Mouse (Mus musculus): ENCODE results near the gene Sit1.

Sit1 gene

GRCm38 (mm10) chr4:43466872-43467271 lies 16.7 kb downstream of the Sit1 start:
- no peak for DNase-seq

GRCm38 (mm10) chr4:43465935-43466334 lies 17.6 kb downstream of the Sit1 start:
- no peak for DNase-seq

GRCm38 (mm10) chr4:43463102-43463501 lies 20.4 kb downstream of the Sit1 start:
- DNase-seq, result no peak

- DNase-seq, result no peak
Measured at GRCm38 (mm10) chr4:43457124-43457523, 26.4 kb downstream of the Sit1 start.

GRCm38 (mm10) chr4:43456470-43456869 lies 27.1 kb downstream of the Sit1 start:
- no peak for DNase-seq

GRCm38 (mm10) chr4:43454041-43454836 lies 29.3 kb downstream of the Sit1 start, which contains the start of gene Cd72:
Gene Cd72, minus strand, starts transcription at chr4:43454628.
- DNase-seq, result no peak

- DNase-seq, result no peak
Measured at GRCm38 (mm10) chr4:43453413-43453812, 30.1 kb downstream of the Sit1 start.

- DNase-seq, result no peak
Measured at GRCm38 (mm10) chr4:43452315-43452714, 31.2 kb downstream of the Sit1 start.

GRCm38 (mm10) chr4:43448554-43448953 lies 35.0 kb downstream of the Sit1 start:
- no peak for DNase-seq

- DNase-seq, result no peak
Measured at GRCm38 (mm10) chr4:43447251-43447650, 36.3 kb downstream of the Sit1 start.

GRCm38 (mm10) chr4:43443511-43443910 lies 40.0 kb downstream of the Sit1 start:
- peak; percentile 53 for DNase-seq

- peak; percentile 88 for DNase-seq
Measured at GRCm38 (mm10) chr4:43442456-43443361, 40.8 kb downstream of the Sit1 start.

- peak; percentile 100 for DNase-seq
Measured at GRCm38 (mm10) chr4:43442044-43442443, 41.5 kb downstream of the Sit1 start.

GRCm38 (mm10) chr4:43441639-43442038 lies 41.9 kb downstream of the Sit1 start, which contains the start of gene Tesk1:
Gene Tesk1, plus strand, starts transcription at chr4:43441939.
- DNase-seq, result no peak

GRCm38 (mm10) chr4:43432832-43433231 lies 50.7 kb downstream of the Sit1 start:
- DNase-seq, result no peak
